Mouse (Mus musculus) c-Kit-negative CD71-positive TER-119-positive erythroid progenitor cells, embryonic 14.5 days (primary cell): ENCODE data around the gene Palm3.

Experiments
- DNase-seq: peaks from one replicate; pipeline ENCODE4 v3.0.0-alpha.2; 2013; ENCODE audit warnings: low read depth, low spot score

Palm3 gene

GRCm38 (mm10) chr8:84023085-84023484 lies 1.8 kb downstream of the Palm3 start:
- no peak for DNase-seq

GRCm38 (mm10) chr8:84023631-84024030 lies 2.4 kb downstream of the Palm3 start:
- no peak for DNase-seq

GRCm38 (mm10) chr8:84024171-84024570 lies 2.9 kb downstream of the Palm3 start:
- DNase-seq, result no peak

DNA sequence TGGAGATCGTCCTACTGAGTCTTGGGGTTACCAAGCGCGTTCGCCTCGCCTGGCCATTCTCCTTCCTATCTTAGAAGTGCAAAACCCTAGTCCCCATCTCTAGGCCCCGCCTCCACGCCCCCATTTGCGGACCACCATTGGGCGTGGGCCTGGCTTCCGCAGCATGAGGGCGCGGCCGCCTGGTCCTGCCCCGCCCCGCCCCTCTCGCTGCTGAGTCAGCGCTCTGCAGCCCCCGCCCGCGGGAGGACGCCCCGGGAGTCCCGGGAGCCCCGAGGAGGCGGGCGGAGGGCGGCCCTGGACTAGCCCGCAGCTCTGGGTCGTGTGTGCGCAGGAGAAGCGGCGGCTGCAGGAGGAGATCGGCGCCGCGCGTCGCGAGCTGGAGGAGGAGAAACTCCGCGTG lies 4.6 kb downstream of the Palm3 start:
- DNase-seq, result no peak

DNA sequence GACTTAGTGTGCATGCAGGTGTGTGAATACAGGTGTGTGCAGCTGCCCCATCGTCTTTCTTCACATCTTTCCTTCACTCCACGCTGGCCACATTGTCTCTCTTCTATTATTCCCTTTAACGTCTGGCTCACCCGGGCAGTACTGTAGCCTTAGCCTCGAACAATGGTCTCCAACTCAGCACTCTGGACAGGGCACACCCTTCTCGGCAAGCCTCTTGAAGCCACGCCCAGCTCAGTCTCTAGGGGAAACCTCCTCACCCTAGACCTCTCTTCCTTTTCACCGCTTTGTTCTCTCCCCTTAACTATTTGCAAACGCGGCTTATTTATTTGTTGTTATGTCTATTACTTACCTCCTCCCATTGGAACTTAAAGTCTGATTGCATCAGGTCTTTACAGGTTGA lies 6.2 kb downstream of the Palm3 start:
- no peak for DNase-seq

DNA sequence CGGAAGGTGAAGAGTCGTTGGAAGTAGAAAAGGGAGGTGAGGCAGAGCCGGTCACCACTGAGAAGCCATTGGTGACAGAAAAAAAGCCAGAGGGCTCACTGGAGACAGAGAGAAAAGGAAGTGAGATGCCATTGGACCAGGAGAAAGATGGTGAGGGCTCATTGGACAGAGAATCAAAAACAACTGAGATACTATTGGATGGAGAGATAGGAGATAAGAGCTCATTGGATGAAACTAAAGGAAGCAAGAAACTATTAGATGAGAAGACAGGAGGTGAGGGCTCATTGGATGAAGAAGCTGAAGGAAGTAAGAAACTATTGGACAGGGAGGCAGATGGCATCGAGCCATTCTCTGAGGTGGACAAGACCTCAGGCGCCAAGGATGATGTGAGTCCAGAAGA lies 8.0 kb downstream of the Palm3 start:
- DNase-seq, result no peak

DNA sequence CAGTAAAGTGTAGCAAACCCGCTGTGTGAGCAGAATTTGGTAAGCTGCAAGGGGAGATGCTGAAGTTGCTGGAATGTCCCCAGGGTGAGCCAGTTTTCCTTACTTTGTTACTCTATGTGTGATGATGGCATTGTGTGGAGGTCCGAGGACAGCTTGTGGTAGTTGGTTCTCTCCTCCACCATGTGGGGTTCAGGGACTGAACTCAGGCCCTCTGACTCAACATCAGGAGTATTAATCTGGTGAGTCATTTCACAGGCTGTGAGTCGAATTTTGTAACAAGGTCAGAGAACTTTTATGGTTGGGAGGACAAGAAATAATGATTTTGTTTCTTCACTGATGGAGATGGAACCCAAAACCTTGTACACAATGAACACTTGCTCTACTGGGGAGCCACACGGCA lies 11.5 kb downstream of the Palm3 start:
- DNase-seq, result no peak

- no peak for DNase-seq
Observed at GRCm38 (mm10) chr8:84038015-84038414, 16.7 kb downstream of the Palm3 start.

DNA sequence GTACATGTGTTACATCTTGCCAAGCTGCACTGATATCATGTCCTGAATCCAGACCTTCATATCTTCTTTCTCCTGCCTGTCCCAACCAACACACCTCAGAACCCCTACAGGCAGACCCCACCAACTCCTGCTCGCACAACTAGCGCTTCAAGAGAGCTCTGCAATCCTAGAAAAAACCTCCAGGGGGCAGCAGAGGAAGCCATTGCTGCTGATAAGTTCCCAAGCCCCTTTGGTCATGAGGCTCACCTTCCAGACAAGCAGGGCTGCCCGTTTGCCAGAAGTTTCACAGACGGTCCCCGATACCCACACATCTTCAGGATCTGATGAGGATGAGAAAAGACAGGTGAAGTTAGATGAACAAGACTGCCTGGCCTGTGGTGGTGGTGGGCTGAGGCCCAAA lies 17.8 kb downstream of the Palm3 start:
- peak; percentile 38 for DNase-seq

DNA sequence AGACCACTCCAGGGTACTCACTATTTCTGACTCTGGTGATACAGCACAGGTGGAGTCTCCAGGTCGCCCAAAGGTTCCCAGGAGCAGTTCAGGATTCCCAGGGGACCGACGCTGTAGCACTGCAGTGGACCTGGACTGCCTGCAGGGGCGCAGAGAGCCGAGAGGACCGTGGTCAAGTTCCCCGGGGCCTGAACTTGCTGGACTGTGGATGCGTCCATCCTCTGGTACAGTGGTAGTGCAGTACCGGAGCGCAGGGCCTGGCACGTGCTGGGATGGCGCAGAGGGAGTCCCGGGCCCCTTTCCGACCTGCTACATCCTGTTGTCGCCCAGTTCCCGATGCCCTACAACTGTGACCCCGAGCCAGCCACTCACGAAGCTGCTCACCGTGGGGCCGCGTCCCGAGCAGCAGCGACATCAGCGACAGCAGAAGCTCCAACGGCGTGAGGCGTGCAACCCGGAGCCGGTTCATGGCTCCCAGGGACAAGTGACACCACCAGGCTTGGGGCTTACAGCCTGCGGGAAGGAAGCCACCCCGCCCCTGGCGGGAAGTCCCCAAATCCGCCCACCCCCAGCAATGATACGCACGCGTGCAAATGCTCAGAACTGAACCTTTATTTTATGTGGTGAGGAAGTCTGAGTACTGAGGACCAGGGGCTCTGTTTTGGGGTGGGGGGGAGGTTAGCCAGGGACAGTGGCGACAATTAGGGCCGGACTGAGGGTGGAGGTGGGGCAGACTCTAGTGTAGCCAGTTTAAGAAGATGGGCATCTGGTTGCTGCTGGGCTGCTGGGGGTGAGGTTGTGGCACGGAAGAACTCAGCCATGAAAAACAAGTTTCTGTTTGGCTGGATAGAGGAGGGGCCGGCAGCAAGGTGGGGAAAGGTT lies 21.0 kb downstream of the Palm3 start, which contains the start of gene Il27ra:
Gene Il27ra, minus strand, starts transcription at position 524 of the 882 bp plus-strand sequence.
- DNase-seq, result no peak

- DNase-seq, result no peak
Observed at GRCm38 (mm10) chr8:84042948-84043342, 21.7 kb downstream of the Palm3 start.

DNA sequence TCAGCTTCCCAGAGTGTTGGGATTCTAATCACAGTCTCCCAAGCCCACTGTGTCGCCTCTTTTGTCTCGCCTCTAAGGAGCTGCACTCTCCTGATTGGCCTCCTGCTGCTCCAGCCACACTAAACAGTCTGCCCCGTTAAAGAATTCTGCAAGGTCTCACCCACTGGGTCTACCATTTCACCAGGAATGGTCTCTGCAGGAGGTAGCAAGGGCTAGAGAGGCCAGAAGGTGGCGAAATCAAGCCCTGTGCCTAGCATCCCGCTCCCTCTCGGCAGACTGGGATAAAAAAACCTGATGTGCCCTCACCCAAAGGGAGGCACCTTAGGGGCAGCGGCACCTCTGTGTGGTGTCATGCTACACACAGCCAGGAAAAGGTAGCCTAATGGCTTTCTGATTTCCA lies 22.8 kb downstream of the Palm3 start:
- no peak for DNase-seq

- DNase-seq, result no peak
Observed at GRCm38 (mm10) chr8:84044900-84045299, 23.6 kb downstream of the Palm3 start, which contains the start of gene Rln3. TSS of gene Rln3 (minus strand) at chr8:84045000.

DNA sequence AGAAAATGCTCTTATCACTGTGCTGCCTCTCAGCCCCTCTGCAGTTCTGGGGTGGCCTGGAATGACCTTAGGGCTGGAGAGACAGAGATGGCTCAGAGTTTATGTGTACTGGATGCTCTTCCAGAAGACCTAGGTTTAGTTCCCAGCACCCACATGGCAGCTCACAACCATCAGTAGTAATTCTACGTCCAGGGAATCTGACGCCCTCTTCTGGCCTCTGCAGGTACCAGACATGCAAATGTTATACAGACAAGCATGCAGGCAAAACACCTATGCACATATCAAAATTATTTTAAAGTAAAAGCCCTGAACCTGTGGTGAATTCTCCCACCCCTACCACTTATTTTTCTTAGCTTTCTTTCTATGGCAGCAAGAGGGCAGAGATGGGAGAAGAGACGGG lies 25.2 kb downstream of the Palm3 start:
- no peak for DNase-seq

GRCm38 (mm10) chr8:84048171-84048570 lies 26.9 kb downstream of the Palm3 start:
- no peak for DNase-seq

GRCm38 (mm10) chr8:84052746-84053145 lies 31.5 kb downstream of the Palm3 start:
- DNase-seq, result no peak

DNA sequence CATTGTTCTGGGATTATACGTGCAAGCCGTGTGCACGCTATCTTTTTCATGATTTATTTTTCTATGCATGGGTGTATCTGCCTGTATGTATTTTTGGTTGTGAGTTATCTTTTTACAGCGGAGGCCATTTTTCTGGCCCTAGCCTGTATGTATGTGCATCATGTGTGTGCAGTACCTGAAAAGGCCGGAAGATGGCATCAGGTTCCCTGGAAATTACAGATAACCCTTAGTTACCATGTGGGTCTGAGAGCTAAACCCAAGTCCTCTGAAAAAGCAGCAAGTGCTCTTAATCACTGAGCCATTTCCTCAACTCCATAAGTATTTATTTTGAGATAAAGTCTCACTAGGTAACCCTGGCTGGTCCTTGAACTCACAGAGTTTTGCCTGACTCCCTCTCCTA lies 32.0 kb downstream of the Palm3 start:
- no peak for DNase-seq

- DNase-seq, result no peak
Observed at GRCm38 (mm10) chr8:84057827-84058226, 36.6 kb downstream of the Palm3 start.

- DNase-seq, result no peak
Observed at GRCm38 (mm10) chr8:84059226-84059625, 38.0 kb downstream of the Palm3 start.

- no peak for DNase-seq
Observed at GRCm38 (mm10) chr8:84060245-84060644, 39.0 kb downstream of the Palm3 start.

DNA sequence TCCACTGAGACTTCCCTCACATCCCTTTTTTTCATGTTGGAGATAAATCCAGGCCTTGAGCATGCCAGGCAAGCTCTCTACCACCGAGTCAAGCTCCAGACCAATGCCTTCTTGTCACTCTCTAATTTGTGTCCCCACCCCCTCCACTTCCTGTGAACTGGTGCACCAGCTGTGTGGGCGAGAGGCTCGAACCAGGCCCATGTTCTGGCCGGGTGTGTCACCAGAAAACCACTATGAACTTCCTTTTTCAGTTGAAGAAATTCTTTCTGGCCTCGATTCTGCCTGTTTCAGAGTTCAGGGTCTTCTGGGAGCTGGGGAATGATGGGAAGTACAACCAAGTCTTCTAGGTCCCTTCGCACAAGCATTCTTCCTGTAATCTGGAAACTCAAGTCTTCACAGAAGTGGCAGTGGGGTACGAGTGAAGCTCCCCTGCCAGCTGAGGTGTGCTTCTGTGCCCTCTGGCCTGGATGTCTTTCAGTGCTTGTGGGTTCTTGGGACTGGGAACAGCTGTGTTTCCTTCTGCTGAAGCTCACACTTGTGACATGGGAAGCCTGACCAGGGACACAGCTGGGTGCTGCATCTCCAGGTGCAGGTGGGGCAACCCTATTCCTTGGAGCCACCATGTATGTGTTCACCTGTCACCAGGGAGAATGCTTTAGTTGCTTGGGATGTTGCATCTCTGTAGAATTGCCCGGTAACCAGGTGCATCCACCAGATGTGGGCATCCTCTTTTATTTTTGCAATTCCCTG lies 42.8 kb downstream of the Palm3 start:
- no peak for DNase-seq

- DNase-seq, result no peak
Observed at GRCm38 (mm10) chr8:84065037-84065436, 43.8 kb downstream of the Palm3 start, which contains the start of gene Gm10643. TSS of gene Gm10643 (minus strand) at chr8:84065137.
